Mouse (Mus musculus) left cerebral cortex, adult 2 months (tissue): ENCODE measurements around the gene Lst1. TPM values are rescaled to one million over a fixed set of nuclear protein-coding genes. Genes with fewer than 3 reads are reported as not detected.

Experiments
- DNase-seq, 2 experiments: peaks; one replicate each; pipeline ENCODE4 v3.0.0; 2021 to 2022; ENCODE audit warnings: low spot score in 2 of 2, mixed read lengths in 1 of 2; ENCODE audit errors: extremely low spot score in 1 of 2
- H3K27ac ChIP-seq: fragments of 200-600 bp; 2 replicates; pipeline ENCODE4 v1.8.1; 2022
- H3K4me3 ChIP-seq: fragments of 200-600 bp; 2 replicates; pipeline ENCODE4 v1.8.1; 2022
- CTCF ChIP-seq: fragments of 200-600 bp; IDR thresholded peaks from 2 replicates; pipeline ENCODE4 v1.8.1; 2022; ENCODE audit warnings: antibody characterized with exemption, mild to moderate bottlenecking, moderate library complexity
- intact Hi-C: fragments of 180-260 bp; cut with DNase I; formaldehyde crosslinking; loops from one replicate; pipeline ENCODE4 v1.15.1; 2025
- total RNA-seq, 2 experiments: library from RNA; stranded (reverse); gene quantifications; 2 replicates each; pipeline ENCODE4 v1.2.3; 2021

The Lst1 gene
- total RNA-seq, 2 experiments from 2014 or later, result 6.4 to 7.4 TPM

- no peak within 1 kb of the TSS for H3K27ac ChIP-seq
- intact Hi-C loops, result no loop called here
- no peak within 1 kb of the TSS for H3K4me3 ChIP-seq
- DNase-seq, result no peak
- TF ChIP-seq CTCF, result no peak
These were observed 5.9 kb upstream of the Lst1 start, which contains the start of gene Ltb for GRCm38 (mm10) chr17:35193881-35194843. Gene Ltb (plus strand): TSS chr17:35194439.

- intact Hi-C loops, result no loop called here
- no peak overlapping the region for H3K4me3 ChIP-seq
- DNase-seq, result no peak
- no peak for TF ChIP-seq CTCF
- no peak overlapping the region for H3K27ac ChIP-seq
These were observed 4.7 kb upstream of the Lst1 start for GRCm38 (mm10) chr17:35192924-35193323.

GRCm38 (mm10) chr17:35191723-35192122 is 3.5 kb upstream of the Lst1 start:
- no peak for DNase-seq
- no peak overlapping the region for H3K4me3 ChIP-seq
- no peak overlapping the region for H3K27ac ChIP-seq
- TF ChIP-seq CTCF, result no peak; the same call in 1 of the 2 replicates
- intact Hi-C loops, result no loop called here

GRCm38 (mm10) chr17:35190096-35190495 is 1.9 kb upstream of the Lst1 start:
- no peak for DNase-seq
- no peak overlapping the region for H3K4me3 ChIP-seq
- intact Hi-C loops, result no loop called here
- TF ChIP-seq CTCF, result no peak
- H3K27ac ChIP-seq, result no peak overlapping the region; the same call in 1 of the 2 replicates

GRCm38 (mm10) chr17:35189186-35189585 is 947 bp upstream of the Lst1 start:
- peak overlapping the region; percentile 7; the same call in 1 of the 2 replicates for H3K27ac ChIP-seq
- intact Hi-C loops, result no loop called here
- no peak for DNase-seq
- TF ChIP-seq CTCF, result no peak
- H3K4me3 ChIP-seq, result no peak overlapping the region

- DNase-seq, result no peak
- no peak for TF ChIP-seq CTCF
- intact Hi-C loops, result no loop called here
- H3K4me3 ChIP-seq, result no peak overlapping the region
- H3K27ac ChIP-seq, result no peak overlapping the region
These were observed 894 bp downstream of the Lst1 start for GRCm38 (mm10) chr17:35187345-35187744.

- Histone ChIP-seq H3K4me3 (peak overlapping the region; percentile 3; the same call in 1 of the 2 replicates), H3K27ac (no peak overlapping the region; the same call in 1 of the 2 replicates)
- no peak for DNase-seq
- intact Hi-C loops, result no loop called here
- no peak for TF ChIP-seq CTCF
These were observed 1.6 kb downstream of the Lst1 start for GRCm38 (mm10) chr17:35186681-35187080.

- H3K27ac ChIP-seq, result no peak overlapping the region
- no peak for DNase-seq
- H3K4me3 ChIP-seq, result peak overlapping the region; percentile 39
- intact Hi-C loops, result no loop called here
- no peak for TF ChIP-seq CTCF
These were observed 2.3 kb downstream of the Lst1 start for GRCm38 (mm10) chr17:35185639-35186611.

GRCm38 (mm10) chr17:35180093-35180492 is 8.1 kb downstream of the Lst1 start:
- intact Hi-C loops, result no loop called here
- Histone ChIP-seq H3K4me3 (no peak overlapping the region), H3K27ac (no peak overlapping the region)
- TF ChIP-seq CTCF, result no peak
- no peak for DNase-seq

- Histone ChIP-seq H3K27ac (no peak overlapping the region), H3K4me3 (no peak overlapping the region)
- TF ChIP-seq CTCF, result peak; percentile 83
- intact Hi-C loops, result loop anchor here (1.0 kb wide), 1 partner anchor 54 kb away; no protein-coding TSS in a partner anchor
- peak in 1 of 2 experiments; percentile 58 for DNase-seq
These were observed 9.7 kb downstream of the Lst1 start for GRCm38 (mm10) chr17:35178528-35178927.

- no peak for TF ChIP-seq CTCF
- Histone ChIP-seq H3K27ac (no peak within 1 kb of the TSS), H3K4me3 (no peak within 1 kb of the TSS)
- intact Hi-C loops, result no loop called here
- no peak for DNase-seq
These were observed 12.3 kb downstream of the Lst1 start, which contains the start of gene Aif1 for GRCm38 (mm10) chr17:35175968-35176367. Gene Aif1 (minus strand): TSS chr17:35176068.
